Mouse (Mus musculus): ENCODE data around the gene Klk6. TPM values are rescaled to one million over a fixed set of nuclear protein-coding genes. Genes with fewer than 3 reads are reported as not detected.

Klk6 gene
- polyA plus RNA-seq, 1 experiment from 2014 or later = not detected

DNA sequence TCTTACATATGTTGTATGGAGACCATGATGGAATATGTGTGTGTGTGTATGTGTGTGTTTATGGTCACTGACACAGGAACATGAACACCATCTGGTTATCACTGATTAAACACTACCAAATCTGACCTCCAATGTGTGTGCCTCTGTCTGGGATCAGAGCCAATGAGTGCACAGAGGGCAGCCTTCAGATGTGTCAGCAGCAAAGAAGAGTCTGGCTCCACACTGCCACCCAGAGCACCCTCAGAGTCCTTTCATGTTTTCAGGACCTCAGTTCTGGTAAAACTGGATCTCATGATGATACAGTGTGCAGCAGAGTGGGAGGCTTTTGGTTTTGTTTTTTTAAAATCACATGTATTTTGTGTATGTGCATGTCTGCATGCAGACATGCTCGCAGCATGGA, 39.0 kb upstream of the Klk6 start:
- Histone ChIP-seq H3K27me3 (peaks cover 28% of the 10 kb centered on the region), H3K9ac (replicated peaks) (no peak overlapping the region)
- WGBS = 75% methylated on average over 1 of the region's 1 CpGs

DNA sequence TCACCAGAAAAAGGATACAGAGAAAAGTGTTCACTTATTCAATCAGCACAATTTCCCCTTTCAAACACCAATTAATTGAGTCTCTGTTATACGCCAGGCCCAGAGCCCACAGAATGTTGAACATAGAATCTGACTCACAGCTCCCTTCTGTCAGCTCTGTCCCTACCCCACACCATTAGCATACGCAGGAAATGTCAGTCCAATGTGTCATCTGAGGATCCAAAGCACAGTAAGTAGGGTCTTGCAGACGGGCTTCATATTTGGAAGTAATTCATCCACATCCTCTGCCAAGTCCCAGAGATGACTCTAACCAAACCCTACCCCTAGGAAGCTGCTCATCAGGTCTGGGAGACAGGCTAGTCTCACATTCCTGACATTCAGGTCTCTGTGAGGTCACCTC, 36.2 kb upstream of the Klk6 start:
- Histone ChIP-seq H3K27ac (no peak overlapping the region), H3K4me3 (replicated peaks) (no peak overlapping the region), H3K27me3 (peaks cover 16% of the 10 kb centered on the region), H3K9me3 (no peaks in the 10 kb centered on the region), H3K36me3 (no peaks in the 10 kb centered on the region), H3K9ac (replicated peaks) (no peak overlapping the region), H3K4me1 (replicated peaks) (no peaks in the 10 kb centered on the region), H3K4me2 (no peak overlapping the region)
- ATAC-seq (ENCODE audit: insufficient number of reproducible peaks, insufficient read depth, low FRiP score, low TSS enrichment, low read depth) = no peak
- WGBS = 81% methylated on average over 3 of the region's 3 CpGs

More for the DNA sequence above, 39.0 kb upstream of the Klk6 start:
- Histone ChIP-seq H3K9me3 (no peaks in the 10 kb centered on the region), H3K27ac (no peak overlapping the region), H3K36me3 (no peaks in the 10 kb centered on the region), H3K4me3 (replicated peaks) (no peak overlapping the region), H3K4me2 (no peak overlapping the region), H3K4me1 (replicated peaks) (peaks cover 5% of the 10 kb centered on the region; the same call in 1 of the 2 replicates)
- no peak for ATAC-seq (ENCODE audit: insufficient number of reproducible peaks, insufficient read depth, low FRiP score, low TSS enrichment, low read depth)

DNA sequence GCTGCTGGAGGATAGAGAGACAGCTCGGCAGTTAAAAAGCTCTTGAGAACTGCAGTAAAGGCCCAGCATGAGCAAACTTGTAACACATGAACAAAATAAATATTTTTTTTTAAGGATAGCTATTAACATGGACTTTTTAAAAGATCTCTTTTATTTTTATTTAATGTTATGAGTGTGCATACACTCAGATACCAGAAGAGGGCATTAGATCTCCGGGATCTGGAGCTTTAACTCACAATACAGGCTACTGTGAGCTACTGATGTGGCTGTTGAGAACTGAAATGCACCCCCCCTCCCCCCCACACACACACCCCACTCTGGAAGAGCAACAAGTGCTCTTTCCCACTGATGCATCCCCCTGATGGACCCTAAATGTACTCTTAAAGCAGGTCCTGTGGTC, 35.0 kb upstream of the Klk6 start:
- H3K4me3 ChIP-seq (replicated peaks) = no peak overlapping the region
- H3K27ac ChIP-seq = no peak overlapping the region
- no peaks in the 10 kb centered on the region for H3K9me3 ChIP-seq
- H3K4me1 ChIP-seq (replicated peaks) = no peaks in the 10 kb centered on the region
- H3K4me2 ChIP-seq = no peak overlapping the region
- 70% methylated on average over 2 of the region's 2 CpGs for WGBS
- H3K36me3 ChIP-seq = no peaks in the 10 kb centered on the region
- no peak overlapping the region for H3K9ac ChIP-seq (replicated peaks)
- no peak for ATAC-seq (ENCODE audit: insufficient number of reproducible peaks, insufficient read depth, low FRiP score, low TSS enrichment, low read depth)
- peaks cover 14% of the 10 kb centered on the region for H3K27me3 ChIP-seq

DNA sequence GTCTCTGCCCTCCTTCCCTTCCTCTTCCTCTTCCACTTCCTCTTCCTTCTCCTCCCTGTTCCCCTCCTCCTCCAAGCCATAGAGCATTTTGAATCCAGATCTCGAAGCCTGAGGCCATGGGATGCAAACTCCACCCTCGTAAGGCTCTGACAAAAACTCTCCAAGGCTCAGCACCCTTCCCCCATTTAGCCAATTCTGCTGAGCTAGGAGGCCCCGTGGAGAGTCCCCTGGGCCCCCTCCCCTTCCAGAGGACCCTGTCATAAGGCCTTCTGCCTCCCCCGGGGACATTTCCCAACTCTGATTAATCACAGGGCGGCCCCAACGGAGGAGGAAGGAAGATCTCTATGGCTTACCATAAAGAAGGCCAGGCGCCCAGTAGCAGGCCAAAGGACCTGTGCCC, 32.7 kb upstream of the Klk6 start, which contains the start of gene Klk9:
TSS of gene Klk9 (plus strand) at position 301 of the 400 bp plus-strand sequence.
- no peak for ATAC-seq (ENCODE audit: insufficient number of reproducible peaks, insufficient read depth, low FRiP score, low TSS enrichment, low read depth)

GRCm38 (mm10) chr7:43796355-43796754, 27.9 kb upstream of the Klk6 start:
- WGBS = 7% methylated on average over 8 of the region's 8 CpGs
- Histone ChIP-seq H3K27ac (no peak overlapping the region), H3K4me3 (replicated peaks) (peak overlapping the region; percentile 52), H3K36me3 (no peaks in the 10 kb centered on the region), H3K27me3 (peaks cover 59% of the 10 kb centered on the region), H3K9ac (replicated peaks) (no peak overlapping the region), H3K4me1 (replicated peaks) (peaks cover 7% of the 10 kb centered on the region; the same call in 1 of the 2 replicates), H3K9me3 (no peaks in the 10 kb centered on the region), H3K4me2 (peak overlapping the region; percentile 76)
- no peak for ATAC-seq (ENCODE audit: insufficient number of reproducible peaks, insufficient read depth, low FRiP score, low TSS enrichment, low read depth)

More for the DNA sequence above, 32.7 kb upstream of the Klk6 start, which contains the start of gene Klk9:
- 73% methylated on average over 7 of the region's 7 CpGs for WGBS
- H3K4me3 ChIP-seq (replicated peaks) = no peak within 1 kb of the TSS
- H3K4me1 ChIP-seq (replicated peaks) = peaks cover 2% of the 10 kb centered on the region; the same call in 1 of the 2 replicates
- H3K27me3 ChIP-seq = peaks cover 33% of the 10 kb centered on the region
- no peaks in the 10 kb centered on the region for H3K9me3 ChIP-seq
- no peak within 1 kb of the TSS for H3K27ac ChIP-seq
- no peaks in the 10 kb centered on the region for H3K36me3 ChIP-seq
- no peak within 1 kb of the TSS for H3K9ac ChIP-seq (replicated peaks)
- no peak within 1 kb of the TSS for H3K4me2 ChIP-seq

- Histone ChIP-seq H3K9me3 (no peaks in the 10 kb centered on the region), H3K36me3 (no peaks in the 10 kb centered on the region), H3K4me2 (peak within 1 kb of the TSS; percentile 76), H3K9ac (replicated peaks) (peak within 1 kb of the TSS; percentile 56), H3K27me3 (peaks cover 59% of the 10 kb centered on the region), H3K4me1 (replicated peaks) (peaks cover 7% of the 10 kb centered on the region; the same call in 1 of the 2 replicates), H3K4me3 (replicated peaks) (peak within 1 kb of the TSS; percentile 52), H3K27ac (no peak within 1 kb of the TSS)
- WGBS = under 1% methylated on average over 28 of the region's 28 CpGs
- peak; percentile 58; the same call in 1 of the 2 replicates for ATAC-seq (ENCODE audit: insufficient number of reproducible peaks, insufficient read depth, low FRiP score, low TSS enrichment, low read depth)
Measured at GRCm38 (mm10) chr7:43797333-43797769, 26.9 kb upstream of the Klk6 start, which contains the start of gene Klk8. Gene Klk8 (plus strand): TSS chr7:43797577.

GRCm38 (mm10) chr7:43797844-43798462, 26.3 kb upstream of the Klk6 start:
- Histone ChIP-seq H3K4me2 (peak overlapping the region; percentile 76), H3K36me3 (no peaks in the 10 kb centered on the region), H3K9me3 (no peaks in the 10 kb centered on the region), H3K4me3 (replicated peaks) (peak overlapping the region; percentile 52), H3K27ac (no peak overlapping the region), H3K27me3 (peaks cover 59% of the 10 kb centered on the region), H3K9ac (replicated peaks) (no peak overlapping the region), H3K4me1 (replicated peaks) (peaks cover 7% of the 10 kb centered on the region; the same call in 1 of the 2 replicates)
- WGBS = 45% methylated on average over 13 of the region's 13 CpGs
- ATAC-seq (ENCODE audit: insufficient number of reproducible peaks, insufficient read depth, low FRiP score, low TSS enrichment, low read depth) = peak; percentile 32; the same call in 1 of the 2 replicates

DNA sequence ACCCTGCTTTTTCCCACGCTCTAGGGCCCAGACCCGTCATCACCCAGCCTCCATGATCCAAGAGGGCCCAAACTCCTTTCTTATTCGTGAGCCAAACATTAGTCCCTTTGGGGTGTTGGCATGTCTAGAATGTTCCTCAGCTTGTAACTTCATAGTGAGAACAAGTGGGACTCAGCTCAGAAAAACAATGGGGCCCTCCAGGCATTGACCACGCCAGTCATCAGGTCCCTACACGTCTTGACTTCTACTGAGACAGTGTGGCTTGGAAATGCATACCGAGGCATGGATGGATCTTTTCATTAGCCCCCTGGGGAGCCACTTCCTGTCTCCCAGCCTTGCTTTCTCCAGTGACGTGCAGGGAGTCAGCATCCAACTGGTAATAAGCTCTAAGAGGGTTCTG, 24.4 kb upstream of the Klk6 start:
- Histone ChIP-seq H3K9ac (replicated peaks) (no peak overlapping the region), H3K27me3 (peaks cover 44% of the 10 kb centered on the region), H3K9me3 (no peaks in the 10 kb centered on the region), H3K4me1 (replicated peaks) (peaks cover 7% of the 10 kb centered on the region; the same call in 1 of the 2 replicates), H3K4me3 (replicated peaks) (no peak overlapping the region), H3K27ac (no peak overlapping the region), H3K4me2 (no peak overlapping the region), H3K36me3 (no peaks in the 10 kb centered on the region)
- ATAC-seq (ENCODE audit: insufficient number of reproducible peaks, insufficient read depth, low FRiP score, low TSS enrichment, low read depth) = no peak
- WGBS = 73% methylated on average over 7 of the region's 7 CpGs

DNA sequence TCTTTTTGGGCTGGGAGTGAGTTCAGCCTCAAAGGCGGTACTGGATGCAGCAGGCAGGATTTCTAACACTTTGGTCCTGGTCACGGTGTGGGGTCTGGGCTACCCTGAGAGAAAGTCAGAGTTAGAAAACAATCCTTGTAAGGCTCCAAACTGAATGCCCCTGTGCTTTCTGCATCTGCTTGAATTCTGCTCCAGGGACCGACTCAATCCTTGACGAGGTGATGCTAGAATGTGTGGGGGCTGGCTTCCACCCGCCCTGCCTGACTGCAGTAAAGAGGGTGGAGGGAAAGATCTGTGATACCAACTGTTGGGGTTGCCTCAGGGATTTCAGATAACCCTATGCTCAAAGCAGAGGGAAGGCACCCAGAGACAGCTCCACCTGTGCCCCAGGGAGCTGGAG, 13.3 kb upstream of the Klk6 start, which contains the start of gene Klk7:
TSS of gene Klk7 (plus strand) at position 301 of the 400 bp plus-strand sequence.
- H3K4me3 ChIP-seq (replicated peaks) = no peak within 1 kb of the TSS
- 33% methylated on average over 5 of the region's 5 CpGs for WGBS
- H3K4me1 ChIP-seq (replicated peaks) = no peaks in the 10 kb centered on the region
- H3K27me3 ChIP-seq = peaks cover 9% of the 10 kb centered on the region
- no peak for ATAC-seq (ENCODE audit: insufficient number of reproducible peaks, insufficient read depth, low FRiP score, low TSS enrichment, low read depth)
- no peaks in the 10 kb centered on the region for H3K36me3 ChIP-seq
- no peak within 1 kb of the TSS for H3K9ac ChIP-seq (replicated peaks)
- no peak within 1 kb of the TSS for H3K4me2 ChIP-seq
- H3K9me3 ChIP-seq = no peaks in the 10 kb centered on the region
- H3K27ac ChIP-seq = no peak within 1 kb of the TSS

- Histone ChIP-seq H3K27ac (no peak overlapping the region), H3K27me3 (peaks cover 9% of the 10 kb centered on the region), H3K9me3 (no peaks in the 10 kb centered on the region), H3K4me2 (no peak overlapping the region), H3K36me3 (no peaks in the 10 kb centered on the region), H3K4me3 (replicated peaks) (no peak overlapping the region), H3K9ac (replicated peaks) (no peak overlapping the region), H3K4me1 (replicated peaks) (no peaks in the 10 kb centered on the region)
- ATAC-seq (ENCODE audit: insufficient number of reproducible peaks, insufficient read depth, low FRiP score, low TSS enrichment, low read depth) = no peak
- 88% methylated on average over 7 of the region's 7 CpGs for WGBS
Measured at GRCm38 (mm10) chr7:43815211-43815610, 9.1 kb upstream of the Klk6 start.

DNA sequence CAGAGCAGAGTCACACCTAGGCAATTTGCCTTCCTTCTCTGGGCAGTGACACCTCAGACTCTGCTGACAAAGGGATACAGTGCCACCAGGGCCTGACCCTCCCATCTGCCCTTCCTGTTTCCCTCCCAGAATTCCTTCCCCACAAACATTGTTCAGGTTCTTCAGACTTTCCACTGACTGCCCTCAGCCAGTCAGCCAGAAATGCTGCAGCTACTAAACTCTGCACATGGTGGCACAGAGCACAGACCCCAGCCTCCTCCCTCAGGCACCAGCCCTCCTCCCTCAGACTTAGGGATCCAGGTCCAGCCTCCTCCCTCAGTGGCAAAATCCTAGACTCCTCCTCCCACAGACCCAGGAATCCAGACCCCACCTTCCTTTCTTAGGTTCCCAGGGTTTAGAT, 7.6 kb upstream of the Klk6 start:
- H3K9ac ChIP-seq (replicated peaks) = no peak overlapping the region
- H3K4me1 ChIP-seq (replicated peaks) = no peaks in the 10 kb centered on the region
- no peaks in the 10 kb centered on the region for H3K36me3 ChIP-seq
- H3K4me2 ChIP-seq = no peak overlapping the region
- H3K27ac ChIP-seq = no peak overlapping the region
- H3K4me3 ChIP-seq (replicated peaks) = no peak overlapping the region
- H3K9me3 ChIP-seq = no peaks in the 10 kb centered on the region
- peaks cover 2% of the 10 kb centered on the region; the same call in 1 of the 2 replicates for H3K27me3 ChIP-seq
- ATAC-seq (ENCODE audit: insufficient number of reproducible peaks, insufficient read depth, low FRiP score, low TSS enrichment, low read depth) = no peak
